Mouse (Mus musculus) CH12.LX (cell line): Measurements from ENCODE around the gene Ccdc152. TPM values are rescaled to one million over a fixed set of nuclear protein-coding genes. Genes with fewer than 3 reads are reported as not detected.

Experiments
- DNase-seq: peaks from one replicate; pipeline ENCODE4 v3.0.0-alpha.2; 2013; ENCODE audit errors: extremely low read depth
- H3K27ac ChIP-seq: 2 replicates; pipeline ENCODE4 v1.5.1; 2012; ENCODE audit warnings: low read depth, mild to moderate bottlenecking, control low read depth, moderate library complexity; ENCODE audit not compliant: insufficient read depth
- H3K27me3 ChIP-seq: replicated peaks from 2 replicates; pipeline ENCODE3; 2012; ENCODE audit warnings: inconsistent platforms
- H3K36me3 ChIP-seq, 2 experiments: replicated peaks in 1 of 2; 2 replicates each; pipeline versions ENCODE3 to v1.6.1; 2012; ENCODE audit warnings: inconsistent platforms in 1 of 2, low read length in 1 of 2, mild to moderate bottlenecking in 1 of 2, mixed read lengths in 1 of 2, moderate library complexity in 1 of 2; ENCODE audit not compliant: control insufficient read depth in 1 of 2, insufficient read depth in 1 of 2
- H3K4me1 ChIP-seq, 2 experiments: 2 replicates each; pipeline ENCODE4 v1.6.1; 2012; ENCODE audit warnings: inconsistent platforms in 1 of 2, moderate library complexity in 1 of 2; ENCODE audit not compliant: insufficient read depth in 2 of 2, control insufficient read depth in 1 of 2
- H3K4me2 ChIP-seq: 2 replicates; pipeline ENCODE4 v1.6.1; 2012; ENCODE audit warnings: low read depth, mild to moderate bottlenecking, control low read depth; ENCODE audit not compliant: poor library complexity, insufficient read depth, severe bottlenecking
- H3K4me3 ChIP-seq, 3 experiments: fragments of 150-350 bp in 1 of 3; sonication (generic) in 1 of 3; replicated peaks in 1 of 3; 2 replicates each; pipeline versions ENCODE3 to v1.5.1; 2011 to 2012; ENCODE audit warnings: low read depth in 2 of 3, low read length in 2 of 3, mild to moderate bottlenecking in 2 of 3, moderate library complexity in 2 of 3, control low read depth in 1 of 3, improper control_type of control experiment in 1 of 3, inconsistent platforms in 1 of 3, mixed read lengths in 1 of 3; ENCODE audit not compliant: poor library complexity in 1 of 3
- H3K79me2 ChIP-seq: replicated peaks from 2 replicates; pipeline ENCODE4 v1.6.1; 2012; ENCODE audit warnings: mild to moderate bottlenecking, moderate library complexity; ENCODE audit not compliant: control insufficient read depth, poor library complexity, insufficient read depth, severe bottlenecking; ENCODE audit errors: extremely low read depth
- H3K9ac ChIP-seq: 2 replicates; pipeline ENCODE4 v1.6.1; 2012; ENCODE audit warnings: low read depth, mild to moderate bottlenecking, control low read depth, moderate library complexity; ENCODE audit not compliant: insufficient read depth
- H3K9me3 ChIP-seq: replicated peaks from 2 replicates; pipeline ENCODE3; 2012; ENCODE audit warnings: low read length, inconsistent platforms, mixed read lengths
- BHLHE40 ChIP-seq: IDR thresholded peaks from 2 replicates; pipeline ENCODE4 v1.6.1; 2011; ENCODE audit warnings: mild to moderate bottlenecking, low read depth, low read length, improper control_type of control experiment
- GABPA ChIP-seq: IDR thresholded peaks from 2 replicates; pipeline ENCODE4 v1.6.1; 2012; ENCODE audit warnings: low read depth, low read length, improper control_type of control experiment, inconsistent platforms; ENCODE audit not compliant: insufficient replicate concordance
- IRF4 ChIP-seq: IDR thresholded peaks from 2 replicates; pipeline ENCODE4 v1.6.1; 2014; ENCODE audit warnings: low read depth, mild to moderate bottlenecking, inconsistent platforms, low read length, improper control_type of control experiment
- JUN ChIP-seq: IDR thresholded peaks from 2 replicates; pipeline ENCODE4 v1.6.1; 2011; ENCODE audit warnings: low read depth, mild to moderate bottlenecking, low read length, improper control_type of control experiment, moderate library complexity; ENCODE audit not compliant: insufficient read depth
- KAT2A ChIP-seq: IDR thresholded peaks from 2 replicates; pipeline ENCODE4 v1.6.1; 2012; ENCODE audit warnings: low read length, improper control_type of control experiment, inconsistent platforms; ENCODE audit not compliant: insufficient replicate concordance
- MAFK ChIP-seq: IDR thresholded peaks from 2 replicates; pipeline ENCODE4 v1.6.1; 2011; ENCODE audit warnings: low read length, improper control_type of control experiment; ENCODE audit not compliant: insufficient replicate concordance
- MEF2A ChIP-seq: IDR thresholded peaks from 2 replicates; pipeline ENCODE4 v1.6.1; 2014; ENCODE audit warnings: low read depth, mild to moderate bottlenecking, inconsistent platforms, low read length, improper control_type of control experiment, borderline replicate concordance
- MXI1 ChIP-seq: IDR thresholded peaks from 2 replicates; pipeline ENCODE4 v1.6.1; 2011; ENCODE audit warnings: mild to moderate bottlenecking, low read depth, low read length, improper control_type of control experiment
- MYC ChIP-seq: IDR thresholded peaks from 2 replicates; pipeline ENCODE4 v1.6.1; 2011; ENCODE audit warnings: low read depth, mild to moderate bottlenecking, improper control_type of control experiment, low read length
- NELFE ChIP-seq: IDR thresholded peaks from 2 replicates; pipeline ENCODE4 v1.6.1; 2011; ENCODE audit warnings: low read depth, low read length, improper control_type of control experiment
- NRF1 ChIP-seq: IDR thresholded peaks from 2 replicates; pipeline ENCODE4 v1.6.1; 2014; ENCODE audit warnings: low read depth, mild to moderate bottlenecking, inconsistent platforms, low read length, improper control_type of control experiment, moderate library complexity
- PAX5 ChIP-seq: IDR thresholded peaks from 2 replicates; pipeline ENCODE4 v1.6.1; 2012; ENCODE audit warnings: low read length, inconsistent platforms, mixed read lengths
- POLR2A ChIP-seq: IDR thresholded peaks from 2 replicates; pipeline ENCODE4 v1.6.1; 2011; ENCODE audit warnings: low read depth, mild to moderate bottlenecking, improper control_type of control experiment, low read length
- RAD21 ChIP-seq: IDR thresholded peaks from 2 replicates; pipeline ENCODE4 v1.6.1; 2011; ENCODE audit warnings: low read depth, mild to moderate bottlenecking, low read length, improper control_type of control experiment, moderate library complexity
- TBP ChIP-seq: conservative IDR thresholded peaks from 2 replicates; pipeline ENCODE4 v1.6.1; 2011; ENCODE audit warnings: low read depth, low read length, improper control_type of control experiment
- USF2 ChIP-seq: conservative IDR thresholded peaks from 2 replicates; pipeline ENCODE4 v1.6.1; 2011; ENCODE audit warnings: low read depth, low read length, improper control_type of control experiment
- ZNF384 ChIP-seq: IDR thresholded peaks from 2 replicates; pipeline ENCODE4 v1.6.1; 2012; ENCODE audit warnings: low read depth, low read length, improper control_type of control experiment, inconsistent platforms
- dilution Hi-C: fragments of 300-500 bp; cut with MboI; formaldehyde crosslinking; loops from 2 replicates; pipeline ENCODE4 v1.14.3; 2020; ENCODE audit warnings: low sequenced_read_pairs; ENCODE audit not compliant: extremely low pct_unique_long_range_greater_than_20kb, extremely low pct_ligation_motif_present
- in situ Hi-C: fragments of 300-500 bp; cut with MboI; formaldehyde crosslinking; loops from 3 replicates; pipeline ENCODE4 v1.14.3; 2019; ENCODE audit warnings: low sequenced_read_pairs, low pct_ligation_motif_present, low pct_unique_long_range_greater_than_20kb, mixed read lengths
- polyA plus RNA-seq: library from polyadenylated mRNA; unstranded; fragments of >175 nt; gene quantifications from 2 replicates; pipeline ENCODE4 v1.2.1, GENCODE M21; 2012; ENCODE audit warnings: low read depth; ENCODE audit not compliant: insufficient read length
- total RNA-seq, 2 experiments: library from RNA; depleted of rRNA; stranded (reverse); fragments of 300-350 nt in 1 of 2; fragments of >200 nt in 1 of 2; gene quantifications; 2 replicates each; pipeline ENCODE4 v1.2.3; 2012 to 2014

Gene Ccdc152
- total and polyA plus RNA-seq, 3 experiments: 0.08 to 0.99 TPM; not detected in 1

DNA sequence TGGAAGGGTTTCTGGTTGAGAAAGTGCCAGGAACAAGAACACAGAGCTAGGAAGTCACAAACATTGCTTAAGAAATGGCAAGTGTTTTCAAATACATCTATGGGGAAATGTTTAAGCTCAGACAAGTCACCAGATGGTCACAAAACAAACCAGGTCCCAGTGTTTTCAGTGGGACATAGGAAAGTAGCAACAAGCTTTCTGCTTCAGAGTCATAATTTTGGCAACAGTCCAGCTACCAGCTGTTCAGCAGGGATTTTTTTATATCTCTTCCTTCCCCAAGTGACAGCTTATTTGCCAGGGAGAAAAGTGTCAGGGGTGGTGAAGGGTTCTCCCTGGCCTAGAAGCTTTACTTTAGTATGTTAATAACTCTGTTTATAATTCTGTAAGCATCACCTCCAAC is 9.6 kb upstream of the Ccdc152 start:
- H3K27ac ChIP-seq: no peak overlapping the region
- H3K4me2 ChIP-seq: no peak overlapping the region
- H3K36me3 ChIP-seq: no peaks in the 10 kb centered on the region
- no peak for DNase-seq
- H3K79me2 ChIP-seq: no peaks in the 10 kb centered on the region
- no peaks in the 10 kb centered on the region for H3K4me1 ChIP-seq
- in situ Hi-C loops (no loop called here), dilution Hi-C loops (no loop called here)
- no peak overlapping the region for H3K9ac ChIP-seq
- no peak overlapping the region for H3K4me3 ChIP-seq
- TF ChIP-seq GABPA (no peak), MAFK (no peak), MYC (no peak), MXI1 (no peak)
- no peaks in the 10 kb centered on the region for H3K27me3 ChIP-seq
- H3K9me3 ChIP-seq: no peaks in the 10 kb centered on the region

GRCm38 (mm10) chr15:3309856-3310255 is 6.5 kb upstream of the Ccdc152 start:
- no peak for DNase-seq
- dilution Hi-C loops (no loop called here), in situ Hi-C loops (no loop called here)

GRCm38 (mm10) chr15:3300361-3301100 is 2.8 kb downstream of the Ccdc152 start:
- no peaks in the 10 kb centered on the region for H3K27me3 ChIP-seq
- dilution Hi-C loops: no loop called here
- H3K4me2 ChIP-seq: no peak overlapping the region
- no peak for DNase-seq
- H3K36me3 ChIP-seq: no peaks in the 10 kb centered on the region
- no peaks in the 10 kb centered on the region for H3K79me2 ChIP-seq
- in situ Hi-C loops: no loop called here
- H3K9ac ChIP-seq: no peak overlapping the region
- TF ChIP-seq USF2 (no peak), BHLHE40 (no peak), NELFE (no peak), IRF4 (no peak), ZNF384 (no peak), JUN (no peak), PAX5 (no peak), POLR2A (no peak), NRF1 (no peak), TBP (no peak), RAD21 (no peak), KAT2A (no peak)
- H3K9me3 ChIP-seq: no peaks in the 10 kb centered on the region
- no peak overlapping the region for H3K4me3 ChIP-seq
- no peaks in the 10 kb centered on the region for H3K4me1 ChIP-seq
- no peak overlapping the region for H3K27ac ChIP-seq

More at GRCm38 (mm10) chr15:3309856-3310255, 6.5 kb upstream of the Ccdc152 start:
- Histone ChIP-seq H3K4me1 (no peaks in the 10 kb centered on the region), H3K36me3 (no peaks in the 10 kb centered on the region), H3K4me2 (no peak overlapping the region), H3K9ac (no peak overlapping the region), H3K9me3 (no peaks in the 10 kb centered on the region), H3K27ac (no peak overlapping the region), H3K4me3 (no peak overlapping the region), H3K79me2 (no peaks in the 10 kb centered on the region), H3K27me3 (no peaks in the 10 kb centered on the region)
- no peak for TF ChIP-seq MEF2A
- TF ChIP-seq PAX5: no peak
